Mouse (Mus musculus) CH12.LX (cell line): ENCODE results near the gene Cabp2. TPM values are rescaled to one million over a fixed set of nuclear protein-coding genes. Genes with fewer than 3 reads are reported as not detected.

Experiments used
- DNase-seq: peaks from one replicate; pipeline ENCODE4 v3.0.0-alpha.2; 2013; ENCODE audit errors: extremely low read depth
- H3K27ac ChIP-seq: 2 replicates; pipeline ENCODE4 v1.5.1; 2012; ENCODE audit warnings: low read depth, mild to moderate bottlenecking, control low read depth, moderate library complexity; ENCODE audit not compliant: insufficient read depth
- H3K27me3 ChIP-seq: replicated peaks from 2 replicates; pipeline ENCODE3; 2012; ENCODE audit warnings: inconsistent platforms
- H3K36me3 ChIP-seq, 2 experiments: replicated peaks in 1 of 2; 2 replicates each; pipeline versions ENCODE3 to v1.6.1; 2012; ENCODE audit warnings: inconsistent platforms in 1 of 2, low read length in 1 of 2, mild to moderate bottlenecking in 1 of 2, mixed read lengths in 1 of 2, moderate library complexity in 1 of 2; ENCODE audit not compliant: control insufficient read depth in 1 of 2, insufficient read depth in 1 of 2
- H3K4me1 ChIP-seq, 2 experiments: 2 replicates each; pipeline ENCODE4 v1.6.1; 2012; ENCODE audit warnings: inconsistent platforms in 1 of 2, moderate library complexity in 1 of 2; ENCODE audit not compliant: insufficient read depth in 2 of 2, control insufficient read depth in 1 of 2
- H3K4me2 ChIP-seq: 2 replicates; pipeline ENCODE4 v1.6.1; 2012; ENCODE audit warnings: low read depth, mild to moderate bottlenecking, control low read depth; ENCODE audit not compliant: poor library complexity, insufficient read depth, severe bottlenecking
- H3K4me3 ChIP-seq, 3 experiments: fragments of 150-350 bp in 1 of 3; sonication (generic) in 1 of 3; replicated peaks in 1 of 3; 2 replicates each; pipeline versions ENCODE3 to v1.5.1; 2011 to 2012; ENCODE audit warnings: low read depth in 2 of 3, low read length in 2 of 3, mild to moderate bottlenecking in 2 of 3, moderate library complexity in 2 of 3, control low read depth in 1 of 3, improper control_type of control experiment in 1 of 3, inconsistent platforms in 1 of 3, mixed read lengths in 1 of 3; ENCODE audit not compliant: poor library complexity in 1 of 3
- H3K79me2 ChIP-seq: replicated peaks from 2 replicates; pipeline ENCODE4 v1.6.1; 2012; ENCODE audit warnings: mild to moderate bottlenecking, moderate library complexity; ENCODE audit not compliant: control insufficient read depth, poor library complexity, insufficient read depth, severe bottlenecking; ENCODE audit errors: extremely low read depth
- H3K9ac ChIP-seq: 2 replicates; pipeline ENCODE4 v1.6.1; 2012; ENCODE audit warnings: low read depth, mild to moderate bottlenecking, control low read depth, moderate library complexity; ENCODE audit not compliant: insufficient read depth
- H3K9me3 ChIP-seq: replicated peaks from 2 replicates; pipeline ENCODE3; 2012; ENCODE audit warnings: low read length, inconsistent platforms, mixed read lengths
- BHLHE40 ChIP-seq: IDR thresholded peaks from 2 replicates; pipeline ENCODE4 v1.6.1; 2011; ENCODE audit warnings: mild to moderate bottlenecking, low read depth, low read length, improper control_type of control experiment
- CHD1 ChIP-seq: IDR thresholded peaks from 2 replicates; pipeline ENCODE4 v1.6.1; 2012; ENCODE audit warnings: low read depth, low read length, improper control_type of control experiment, inconsistent platforms
- CTCF ChIP-seq, 2 experiments: IDR thresholded peaks in 1 of 2; conservative IDR thresholded peaks in 1 of 2; 2 replicates each; pipeline ENCODE4 v1.5.1; 2011 to 2012; ENCODE audit warnings: low read depth in 2 of 2, low read length in 2 of 2, improper control_type of control experiment in 1 of 2, inconsistent platforms in 1 of 2, mild to moderate bottlenecking in 1 of 2, moderate library complexity in 1 of 2
- E2F4 ChIP-seq: IDR thresholded peaks from 2 replicates; pipeline ENCODE4 v1.6.1; 2011; ENCODE audit warnings: low read depth, low read length, improper control_type of control experiment; ENCODE audit not compliant: insufficient replicate concordance
- ELF1 ChIP-seq: IDR thresholded peaks from 2 replicates; pipeline ENCODE4 v1.6.1; 2014; ENCODE audit warnings: low read depth, mild to moderate bottlenecking, inconsistent platforms, low read length, improper control_type of control experiment
- EP300 ChIP-seq: IDR thresholded peaks from 2 replicates; pipeline ENCODE4 v1.6.1; 2011; ENCODE audit warnings: low read length, improper control_type of control experiment
- ETS1 ChIP-seq: conservative IDR thresholded peaks from 2 replicates; pipeline ENCODE4 v1.6.1; 2012; ENCODE audit warnings: low read depth, mild to moderate bottlenecking, inconsistent platforms, low read length, improper control_type of control experiment, moderate library complexity
- GABPA ChIP-seq: IDR thresholded peaks from 2 replicates; pipeline ENCODE4 v1.6.1; 2012; ENCODE audit warnings: low read depth, low read length, improper control_type of control experiment, inconsistent platforms; ENCODE audit not compliant: insufficient replicate concordance
- IRF4 ChIP-seq: IDR thresholded peaks from 2 replicates; pipeline ENCODE4 v1.6.1; 2014; ENCODE audit warnings: low read depth, mild to moderate bottlenecking, inconsistent platforms, low read length, improper control_type of control experiment
- JUN ChIP-seq: IDR thresholded peaks from 2 replicates; pipeline ENCODE4 v1.6.1; 2011; ENCODE audit warnings: low read depth, mild to moderate bottlenecking, low read length, improper control_type of control experiment, moderate library complexity; ENCODE audit not compliant: insufficient read depth
- JUND ChIP-seq: conservative IDR thresholded peaks from 2 replicates; pipeline ENCODE4 v1.6.1; 2011; ENCODE audit warnings: low read depth, low read length, improper control_type of control experiment
- KAT2A ChIP-seq: IDR thresholded peaks from 2 replicates; pipeline ENCODE4 v1.6.1; 2012; ENCODE audit warnings: low read length, improper control_type of control experiment, inconsistent platforms; ENCODE audit not compliant: insufficient replicate concordance
- MAFK ChIP-seq: IDR thresholded peaks from 2 replicates; pipeline ENCODE4 v1.6.1; 2011; ENCODE audit warnings: low read length, improper control_type of control experiment; ENCODE audit not compliant: insufficient replicate concordance
- MAX ChIP-seq: IDR thresholded peaks from 2 replicates; pipeline ENCODE4 v1.6.1; 2011; ENCODE audit warnings: low read length, improper control_type of control experiment
- MAZ ChIP-seq: IDR thresholded peaks from 2 replicates; pipeline ENCODE4 v1.6.1; 2012; ENCODE audit warnings: low read depth, mild to moderate bottlenecking, inconsistent platforms, low read length, improper control_type of control experiment, moderate library complexity
- MEF2A ChIP-seq: IDR thresholded peaks from 2 replicates; pipeline ENCODE4 v1.6.1; 2014; ENCODE audit warnings: low read depth, mild to moderate bottlenecking, inconsistent platforms, low read length, improper control_type of control experiment, borderline replicate concordance
- MXI1 ChIP-seq: IDR thresholded peaks from 2 replicates; pipeline ENCODE4 v1.6.1; 2011; ENCODE audit warnings: mild to moderate bottlenecking, low read depth, low read length, improper control_type of control experiment
- MYC ChIP-seq: IDR thresholded peaks from 2 replicates; pipeline ENCODE4 v1.6.1; 2011; ENCODE audit warnings: low read depth, mild to moderate bottlenecking, improper control_type of control experiment, low read length
- NRF1 ChIP-seq: IDR thresholded peaks from 2 replicates; pipeline ENCODE4 v1.6.1; 2014; ENCODE audit warnings: low read depth, mild to moderate bottlenecking, inconsistent platforms, low read length, improper control_type of control experiment, moderate library complexity
- PAX5 ChIP-seq: IDR thresholded peaks from 2 replicates; pipeline ENCODE4 v1.6.1; 2012; ENCODE audit warnings: low read length, inconsistent platforms, mixed read lengths
- POLR2A ChIP-seq: IDR thresholded peaks from 2 replicates; pipeline ENCODE4 v1.6.1; 2011; ENCODE audit warnings: low read depth, mild to moderate bottlenecking, improper control_type of control experiment, low read length
- POLR2AphosphoS2 ChIP-seq: IDR thresholded peaks from 2 replicates; pipeline ENCODE4 v1.6.1; 2011; ENCODE audit warnings: low read depth, low read length, improper control_type of control experiment
- RAD21 ChIP-seq: IDR thresholded peaks from 2 replicates; pipeline ENCODE4 v1.6.1; 2011; ENCODE audit warnings: low read depth, mild to moderate bottlenecking, low read length, improper control_type of control experiment, moderate library complexity
- RCOR1 ChIP-seq: conservative IDR thresholded peaks from 2 replicates; pipeline ENCODE4 v1.6.1; 2012; ENCODE audit warnings: low read depth, mild to moderate bottlenecking, inconsistent platforms, low read length, improper control_type of control experiment
- SMC3 ChIP-seq: IDR thresholded peaks from 2 replicates; pipeline ENCODE4 v1.6.1; 2011; ENCODE audit warnings: low read depth, low read length, improper control_type of control experiment
- TBP ChIP-seq: conservative IDR thresholded peaks from 2 replicates; pipeline ENCODE4 v1.6.1; 2011; ENCODE audit warnings: low read depth, low read length, improper control_type of control experiment
- TCF12 ChIP-seq: IDR thresholded peaks from 2 replicates; pipeline ENCODE4 v1.6.1; 2014; ENCODE audit warnings: low read depth, mild to moderate bottlenecking, inconsistent platforms, low read length, improper control_type of control experiment
- UBTF ChIP-seq: IDR thresholded peaks from 2 replicates; pipeline ENCODE4 v1.6.1; 2012; ENCODE audit warnings: low read depth, mild to moderate bottlenecking, inconsistent platforms, low read length, improper control_type of control experiment, moderate library complexity
- USF1 ChIP-seq: IDR thresholded peaks from 2 replicates; pipeline ENCODE4 v1.6.1; 2014; ENCODE audit warnings: low read depth, mild to moderate bottlenecking, inconsistent platforms, low read length, improper control_type of control experiment
- ZC3H11A ChIP-seq: IDR thresholded peaks from 2 replicates; pipeline ENCODE4 v1.6.1; 2012; ENCODE audit warnings: low read depth, mild to moderate bottlenecking, inconsistent platforms, low read length, improper control_type of control experiment
- ZKSCAN1 ChIP-seq: IDR thresholded peaks from 2 replicates; pipeline ENCODE4 v1.6.1; 2012; ENCODE audit warnings: low read depth, inconsistent platforms, low read length, improper control_type of control experiment, borderline replicate concordance
- ZMIZ1 ChIP-seq: IDR thresholded peaks from 2 replicates; pipeline ENCODE4 v1.6.1; 2012; ENCODE audit warnings: low read depth, mild to moderate bottlenecking, inconsistent platforms, low read length, improper control_type of control experiment
- ZNF384 ChIP-seq: IDR thresholded peaks from 2 replicates; pipeline ENCODE4 v1.6.1; 2012; ENCODE audit warnings: low read depth, low read length, improper control_type of control experiment, inconsistent platforms
- dilution Hi-C: fragments of 300-500 bp; cut with MboI; formaldehyde crosslinking; loops from 2 replicates; pipeline ENCODE4 v1.14.3; 2020; ENCODE audit warnings: low sequenced_read_pairs; ENCODE audit not compliant: extremely low pct_unique_long_range_greater_than_20kb, extremely low pct_ligation_motif_present
- in situ Hi-C: fragments of 300-500 bp; cut with MboI; formaldehyde crosslinking; loops from 3 replicates; pipeline ENCODE4 v1.14.3; 2019; ENCODE audit warnings: low sequenced_read_pairs, low pct_ligation_motif_present, low pct_unique_long_range_greater_than_20kb, mixed read lengths
- polyA plus RNA-seq: library from polyadenylated mRNA; unstranded; fragments of >175 nt; gene quantifications from 2 replicates; pipeline ENCODE4 v1.2.1, GENCODE M21; 2012; ENCODE audit warnings: low read depth; ENCODE audit not compliant: insufficient read length
- total RNA-seq, 2 experiments: library from RNA; depleted of rRNA; stranded (reverse); fragments of 300-350 nt in 1 of 2; fragments of >200 nt in 1 of 2; gene quantifications; 2 replicates each; pipeline ENCODE4 v1.2.3; 2012 to 2014

Cabp2 gene
- total and polyA plus RNA-seq, 3 experiments = not detected

GRCm38 (mm10) chr19:4099056-4099455 lies 17.7 kb downstream of the Cabp2 start (continued):
- TF ChIP-seq PAX5 (no peak), MXI1 (peak; percentile 66), JUN (no peak), RAD21 (peak; percentile 88), ZMIZ1 (no peak), POLR2AphosphoS2 (no peak), CTCF (conservative IDR thresholded peaks at IDR 0.05 in 1 of 2, IDR thresholded peaks at IDR 0.05 in 1 of 2; ENCODE audit: low read depth in 2 of 2, low read length in 2 of 2) (peak; percentile 64 to 97), MAZ (peak; percentile 73; the same call in 1 of the 2 replicates)

- dilution Hi-C loops = no loop called here
- DNase-seq = peak; percentile 64
- peak within 1 kb of the TSS; percentile 82 to 92 (median 87) for H3K4me3 ChIP-seq
- H3K27me3 ChIP-seq = no peaks in the 10 kb centered on the region
- no peaks in the 10 kb centered on the region for H3K9me3 ChIP-seq
- H3K4me2 ChIP-seq = peak within 1 kb of the TSS; percentile 89
- in situ Hi-C loops = no loop called here
- peaks cover 18 to 72% of the 10 kb centered on the region in 2 experiments for H3K4me1 ChIP-seq
- H3K79me2 ChIP-seq = peaks cover 9% of the 10 kb centered on the region
- H3K36me3 ChIP-seq = peaks cover 31 to 50% of the 10 kb centered on the region in 2 experiments
- peak within 1 kb of the TSS; percentile 78 for H3K27ac ChIP-seq
- H3K9ac ChIP-seq = peak within 1 kb of the TSS; percentile 51
- 0 out of 2 replicates have a peak, but pooled peaks have one; percentile 22 for TF ChIP-seq MYC
- no peak for TF ChIP-seq ELF1
- no peak for TF ChIP-seq USF1
- TF ChIP-seq TBP = no peak
- no peak for TF ChIP-seq RCOR1
- TF ChIP-seq MAZ = peak; percentile 86
- TF ChIP-seq KAT2A = no peak
- TF ChIP-seq ZKSCAN1 = no peak
- TF ChIP-seq CHD1 = no peak
- no peak for TF ChIP-seq JUND
- TF ChIP-seq PAX5 = no peak
- TF ChIP-seq MAFK = no peak
- peak; percentile 20; the same call in 1 of the 2 replicates for TF ChIP-seq TCF12
- peak; percentile 39; the same call in 1 of the 2 replicates for TF ChIP-seq IRF4
- TF ChIP-seq ZNF384 = no peak
- no peak for TF ChIP-seq ETS1
- TF ChIP-seq RAD21 = no peak
- no peak for TF ChIP-seq CTCF (conservative IDR thresholded peaks at IDR 0.05 in 1 of 2, IDR thresholded peaks at IDR 0.05 in 1 of 2; ENCODE audit: low read depth in 2 of 2, low read length in 2 of 2)
- no peak for TF ChIP-seq POLR2AphosphoS2
- no peak for TF ChIP-seq ZMIZ1
- TF ChIP-seq UBTF = no peak
- peak; percentile 43 for TF ChIP-seq MXI1
- TF ChIP-seq GABPA = no peak
- TF ChIP-seq BHLHE40 = no peak
- TF ChIP-seq SMC3 = no peak
- TF ChIP-seq MEF2A = no peak
- no peak for TF ChIP-seq E2F4
- TF ChIP-seq JUN = no peak
- no peak for TF ChIP-seq ZC3H11A
- no peak for TF ChIP-seq EP300
- peak; percentile 2; the same call in 1 of the 2 replicates for TF ChIP-seq NRF1
- peak; percentile 10; the same call in 1 of the 2 replicates for TF ChIP-seq MAX
- TF ChIP-seq POLR2A = peak; percentile 57; the same call in 1 of the 2 replicates
Observed at GRCm38 (mm10) chr19:4099837-4100717, 18.7 kb downstream of the Cabp2 start, which contains the start of gene Pitpnm1. Pitpnm1 (plus strand) TSS chr19:4099998.
